Mouse (Mus musculus) lung, embryonic 16.5 days (tissue): ENCODE measurements around the gene Olfr676. TPM values are rescaled to one million over a fixed set of nuclear protein-coding genes. Genes with fewer than 3 reads are reported as not detected.

Experiments
- polyA plus RNA-seq: library from polyadenylated mRNA; unstranded; fragments of >200 nt; fragmentation: Nextera tagmentation; extraction: Ambion mirVana; gene quantifications from 2 replicates; pipeline ENCODE4 v1.2.1, GENCODE M21; 2015

Olfr676 gene
- polyA plus RNA-seq, 1 experiment from 2014 or later, result not detected

Other genes starting within 250 kb of the Olfr676 start
- not detected in 2 replicates for gene Usp17lb, start 190.1 kb upstream of the Olfr676 start, polyA plus RNA-seq
- gene Usp17la, start 175.7 kb upstream of the Olfr676 start, polyA plus RNA-seq, result not detected in 2 replicates
- gene Olfr665, start 154.7 kb upstream of the Olfr676 start, polyA plus RNA-seq, result not detected in 2 replicates
- not detected in 2 replicates for gene Olfr666, start 136.7 kb upstream of the Olfr676 start, polyA plus RNA-seq
- gene Olfr667, start 111.2 kb upstream of the Olfr676 start, polyA plus RNA-seq, result not detected in 2 replicates
- gene Olfr668, start 104.6 kb upstream of the Olfr676 start, polyA plus RNA-seq, result not detected in 2 replicates
- not detected in 2 replicates for gene Olfr669, start 98.5 kb upstream of the Olfr676 start, polyA plus RNA-seq
- gene Olfr670, start 70.1 kb upstream of the Olfr676 start, polyA plus RNA-seq, result not detected in 2 replicates
- gene Olfr671, start 53.6 kb upstream of the Olfr676 start, polyA plus RNA-seq, result not detected in 2 replicates
- not detected in 2 replicates for gene Olfr672, start 30.7 kb upstream of the Olfr676 start, polyA plus RNA-seq
- not detected in 2 replicates for gene Olfr675, start 4.2 kb upstream of the Olfr676 start, polyA plus RNA-seq
- gene Olfr677, start 18.7 kb downstream of the Olfr676 start, polyA plus RNA-seq, result not detected in 2 replicates
- not detected in 2 replicates for gene Olfr678, start 31.8 kb downstream of the Olfr676 start, polyA plus RNA-seq
- gene Olfr679, start 48.5 kb downstream of the Olfr676 start, polyA plus RNA-seq, result not detected in 2 replicates
- gene Olfr680-ps1, start 60.1 kb downstream of the Olfr676 start, polyA plus RNA-seq, result not detected in 2 replicates
- not detected in 2 replicates for gene Olfr681, start 84.1 kb downstream of the Olfr676 start, polyA plus RNA-seq
- not detected in 2 replicates for gene Olfr683, start 114.3 kb downstream of the Olfr676 start, polyA plus RNA-seq
- gene Olfr684, start 131.0 kb downstream of the Olfr676 start, polyA plus RNA-seq, result not detected in 2 replicates
- not detected in 2 replicates for gene Olfr685, start 153.3 kb downstream of the Olfr676 start, polyA plus RNA-seq
- gene Olfr686, start 174.8 kb downstream of the Olfr676 start, polyA plus RNA-seq, result not detected in 2 replicates